Mouse (Mus musculus) spleen, adult 2 months (tissue): ENCODE results near the gene Plekha3. TPM values are rescaled to one million over a fixed set of nuclear protein-coding genes. Genes with fewer than 3 reads are reported as not detected.

Experiments used
- DNase-seq, 2 experiments: peaks; one replicate each; pipeline versions ENCODE4 v3.0.0 to v3.0.0-alpha.2; 2012 to 2021; ENCODE audit warnings: low spot score in 2 of 2, low read depth in 1 of 2
- H3K27ac ChIP-seq: fragments of 200-500 bp; 2 replicates; pipeline ENCODE4 v1.5.1; 2012; ENCODE audit warnings: low read length, inconsistent platforms; ENCODE audit not compliant: insufficient read depth
- H3K27me3 ChIP-seq: fragments of 200-500 bp; 2 replicates; pipeline ENCODE4 v1.6.1; 2012; ENCODE audit warnings: mild to moderate bottlenecking, moderate library complexity, low read length, inconsistent platforms; ENCODE audit not compliant: control insufficient read depth, insufficient read depth
- H3K36me3 ChIP-seq: fragments of 200-500 bp; 2 replicates; pipeline ENCODE4 v1.6.1; 2012; ENCODE audit warnings: mild to moderate bottlenecking, low read length, inconsistent platforms; ENCODE audit not compliant: control insufficient read depth, insufficient read depth
- H3K4me1 ChIP-seq: fragments of 200-500 bp; 2 replicates; pipeline ENCODE4 v1.6.1; 2011; ENCODE audit warnings: inconsistent platforms; ENCODE audit not compliant: control insufficient read depth, insufficient read depth, insufficient read length
- H3K4me3 ChIP-seq: fragments of 200-500 bp; 2 replicates; pipeline ENCODE4 v1.5.1; 2011; ENCODE audit warnings: mild to moderate bottlenecking, inconsistent platforms; ENCODE audit not compliant: insufficient read depth, insufficient read length; ENCODE audit errors: extremely low read depth
- CTCF ChIP-seq: fragments of 200-500 bp; IDR thresholded peaks from 2 replicates; pipeline ENCODE4 v1.5.1; 2011; ENCODE audit warnings: mild to moderate bottlenecking, inconsistent platforms; ENCODE audit not compliant: insufficient read depth, insufficient read length, insufficient replicate concordance; ENCODE audit errors: extremely low read depth
- POLR2A ChIP-seq: fragments of 200-500 bp; IDR thresholded peaks from 2 replicates; pipeline ENCODE4 v1.6.1; 2011; ENCODE audit warnings: low read depth, low read length, inconsistent platforms
- WGBS: fragments of 180-500 bp; shearing (Covaris S2); methylation state at CpG from one replicate; pipeline ENCODE4 v1.1.7; 2018; 5-methylcytosine and 5-hydroxymethylcytosine counted together
- polyA plus RNA-seq: library from polyadenylated mRNA; depleted of rRNA; stranded (reverse); fragments of >200 nt; gene quantifications from 2 replicates; pipeline ENCODE4 v1.2.3, GENCODE M21; 2012; rRNA removed

The Plekha3 gene
- polyA plus RNA-seq, 1 experiment = 10.5 TPM

DNA sequence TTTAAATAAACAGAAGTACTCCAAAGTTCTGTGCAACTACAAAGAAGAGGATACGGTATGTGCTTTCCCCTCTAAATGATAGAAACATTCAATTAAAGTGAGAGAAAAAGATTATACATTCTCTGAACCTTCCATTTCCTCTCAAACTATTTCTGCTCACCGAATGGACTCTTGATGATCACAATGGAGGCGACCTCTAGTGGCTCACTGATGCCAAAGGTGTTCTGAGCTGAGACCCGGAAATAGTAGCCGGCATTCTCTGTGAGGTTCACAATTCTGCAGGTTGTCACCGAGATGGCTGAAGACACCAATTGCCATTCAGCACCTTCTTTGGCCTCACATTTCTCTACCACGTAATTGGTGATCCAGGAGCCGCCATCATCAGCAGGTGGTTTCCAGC lies 39.9 kb downstream of the Plekha3 start:
- WGBS = 84% methylated on average over 8 of the region's 8 CpGs
- H3K4me1 ChIP-seq = no peaks in the 10 kb centered on the region
- H3K4me3 ChIP-seq = no peak overlapping the region
- H3K36me3 ChIP-seq = 0 out of 2 replicates have a peak, but pooled peaks cover 1% of the 10 kb centered on the region
- TF ChIP-seq POLR2A = no peak
- TF ChIP-seq CTCF = no peak
- no peaks in the 10 kb centered on the region for H3K27me3 ChIP-seq
- no peak overlapping the region for H3K27ac ChIP-seq
- no peak for DNase-seq

DNA sequence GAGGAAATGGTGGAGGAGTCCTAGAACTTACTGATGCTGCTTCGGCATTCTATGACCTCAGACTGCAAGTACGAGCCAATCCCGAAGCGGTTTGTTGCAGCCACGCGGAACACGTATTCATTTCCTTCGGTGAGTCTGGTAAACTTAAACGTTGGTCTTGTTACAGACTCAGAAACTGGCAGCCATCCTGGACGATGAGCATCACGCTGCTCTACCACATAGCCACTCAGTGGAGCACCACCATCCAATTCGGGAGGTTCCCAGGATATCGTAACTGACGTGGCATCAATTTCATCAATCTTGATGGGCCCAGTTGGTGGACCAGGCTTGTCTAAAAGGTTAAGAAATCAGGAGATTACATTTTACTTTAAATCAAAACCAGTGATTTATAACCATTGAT lies 44.6 kb downstream of the Plekha3 start:
- no peak for DNase-seq
- H3K27me3 ChIP-seq = no peaks in the 10 kb centered on the region
- no peak overlapping the region for H3K4me3 ChIP-seq
- WGBS = 95% methylated on average over 14 of the region's 14 CpGs
- H3K27ac ChIP-seq = no peak overlapping the region
- no peaks in the 10 kb centered on the region for H3K4me1 ChIP-seq
- 0 out of 2 replicates have a peak, but pooled peaks cover 1% of the 10 kb centered on the region for H3K36me3 ChIP-seq
- no peak for TF ChIP-seq POLR2A
- no peak for TF ChIP-seq CTCF

Other genes starting within 250 kb of the Plekha3 start
- 4.6 and 5.5 TPM in 2 replicates for gene Prkra, start 27.3 kb upstream of the Plekha3 start, polyA plus RNA-seq
- 0.06 TPM in 1 of 2 replicates, not detected in the other for gene Pjvk, start 26.8 kb upstream of the Plekha3 start, polyA plus RNA-seq
- gene Fkbp7, start 2.2 kb upstream of the Plekha3 start, polyA plus RNA-seq = 0.97 and 1.0 TPM in 2 replicates